Mouse (Mus musculus): ENCODE results near the gene Phkb. TPM values are rescaled to one million over a fixed set of nuclear protein-coding genes. Genes with fewer than 3 reads are reported as not detected.

Gene Phkb
- polyA plus RNA-seq, 1 experiment from 2014 or later, result 26.0 TPM

- H3K27ac ChIP-seq (ENCODE audit: low read length), result no peak overlapping the region
- H3K27me3 ChIP-seq (replicated peaks; ENCODE audit: control insufficient read depth, insufficient read depth, low read length), result no peaks in the 10 kb centered on the region
- ATAC-seq, result no peak
- H3K4me2 ChIP-seq (ENCODE audit: low read length), result no peak overlapping the region
- no peak overlapping the region for H3K4me3 ChIP-seq (replicated peaks; ENCODE audit: low read length)
- no peak overlapping the region for H3K9ac ChIP-seq (replicated peaks; ENCODE audit: low read depth, low read length)
- no peaks in the 10 kb centered on the region for H3K9me3 ChIP-seq (ENCODE audit: control insufficient read depth, low read length)
- H3K36me3 ChIP-seq (ENCODE audit: control insufficient read depth, insufficient read depth), result no peaks in the 10 kb centered on the region
- H3K4me1 ChIP-seq (replicated peaks; ENCODE audit: control insufficient read depth, insufficient read depth, low read length), result no peaks in the 10 kb centered on the region
- WGBS, result 100% methylated on average over 1 of the region's 1 CpGs
Observed at GRCm38 (mm10) chr8:85993661-85994060, 152.9 kb downstream of the Phkb start.

- no peak overlapping the region for H3K4me2 ChIP-seq (ENCODE audit: low read length)
- H3K36me3 ChIP-seq (ENCODE audit: control insufficient read depth, insufficient read depth), result no peaks in the 10 kb centered on the region
- no peak overlapping the region for H3K4me3 ChIP-seq (replicated peaks; ENCODE audit: low read length)
- H3K9me3 ChIP-seq (ENCODE audit: control insufficient read depth, low read length), result no peaks in the 10 kb centered on the region
- H3K27ac ChIP-seq (ENCODE audit: low read length), result no peak overlapping the region
- no peak overlapping the region for H3K9ac ChIP-seq (replicated peaks; ENCODE audit: low read depth, low read length)
- no peaks in the 10 kb centered on the region for H3K27me3 ChIP-seq (replicated peaks; ENCODE audit: control insufficient read depth, insufficient read depth, low read length)
- 22% methylated on average over 1 of the region's 1 CpGs for WGBS
- ATAC-seq, result no peak
- H3K4me1 ChIP-seq (replicated peaks; ENCODE audit: control insufficient read depth, insufficient read depth, low read length), result no peaks in the 10 kb centered on the region
Observed at GRCm38 (mm10) chr8:85995971-85996370, 155.2 kb downstream of the Phkb start.

DNA sequence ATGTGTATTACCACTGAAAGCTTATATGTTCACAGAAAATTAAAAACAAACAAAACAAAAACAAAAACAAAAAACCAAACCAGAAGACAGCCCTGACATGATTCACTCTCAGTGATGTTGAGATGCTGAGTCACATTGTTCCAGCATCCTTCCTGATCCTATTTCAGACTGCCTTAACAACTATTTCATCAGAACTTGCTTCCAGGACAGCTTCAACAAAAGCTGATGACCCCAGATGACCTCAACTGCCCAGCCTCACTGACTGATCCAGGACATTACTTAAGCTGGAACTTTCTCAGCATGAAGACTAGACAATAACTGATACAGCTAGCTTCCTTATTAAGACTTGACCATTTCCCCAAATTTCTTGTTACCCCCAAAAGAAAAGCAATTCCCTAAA is 165.7 kb downstream of the Phkb start:
- Histone ChIP-seq H3K36me3 (ENCODE audit: control insufficient read depth, insufficient read depth) (no peaks in the 10 kb centered on the region), H3K4me3 (replicated peaks; ENCODE audit: low read length) (no peak overlapping the region), H3K9me3 (ENCODE audit: control insufficient read depth, low read length) (peaks cover 2% of the 10 kb centered on the region; the same call in 1 of the 2 replicates), H3K27me3 (replicated peaks; ENCODE audit: control insufficient read depth, insufficient read depth, low read length) (no peaks in the 10 kb centered on the region), H3K4me1 (replicated peaks; ENCODE audit: control insufficient read depth, insufficient read depth, low read length) (no peaks in the 10 kb centered on the region), H3K9ac (replicated peaks; ENCODE audit: low read depth, low read length) (no peak overlapping the region), H3K27ac (ENCODE audit: low read length) (no peak overlapping the region), H3K4me2 (ENCODE audit: low read length) (no peak overlapping the region)
- no peak for ATAC-seq

- Histone ChIP-seq H3K27ac (ENCODE audit: low read length) (no peak overlapping the region), H3K4me3 (replicated peaks; ENCODE audit: low read length) (no peak overlapping the region), H3K27me3 (replicated peaks; ENCODE audit: control insufficient read depth, insufficient read depth, low read length) (no peaks in the 10 kb centered on the region), H3K36me3 (ENCODE audit: control insufficient read depth, insufficient read depth) (no peaks in the 10 kb centered on the region), H3K4me2 (ENCODE audit: low read length) (no peak overlapping the region), H3K9ac (replicated peaks; ENCODE audit: low read depth, low read length) (no peak overlapping the region), H3K9me3 (ENCODE audit: control insufficient read depth, low read length) (no peaks in the 10 kb centered on the region), H3K4me1 (replicated peaks; ENCODE audit: control insufficient read depth, insufficient read depth, low read length) (no peaks in the 10 kb centered on the region)
- WGBS, result 81% methylated on average over 2 of the region's 2 CpGs
- ATAC-seq, result no peak
Observed at GRCm38 (mm10) chr8:86016806-86017205, 176.0 kb downstream of the Phkb start.

- peak; percentile 67 for ATAC-seq
- Histone ChIP-seq H3K9ac (replicated peaks; ENCODE audit: low read depth, low read length) (no peak overlapping the region), H3K27ac (ENCODE audit: low read length) (peak overlapping the region; percentile 76), H3K4me1 (replicated peaks; ENCODE audit: control insufficient read depth, insufficient read depth, low read length) (no peaks in the 10 kb centered on the region), H3K27me3 (replicated peaks; ENCODE audit: control insufficient read depth, insufficient read depth, low read length) (no peaks in the 10 kb centered on the region), H3K4me3 (replicated peaks; ENCODE audit: low read length) (no peak overlapping the region), H3K36me3 (ENCODE audit: control insufficient read depth, insufficient read depth) (no peaks in the 10 kb centered on the region; the same call in 1 of the 2 replicates), H3K9me3 (ENCODE audit: control insufficient read depth, low read length) (no peaks in the 10 kb centered on the region), H3K4me2 (ENCODE audit: low read length) (no peak overlapping the region)
- WGBS, result 62% methylated on average over 6 of the region's 6 CpGs
Observed at GRCm38 (mm10) chr8:86028646-86029312, 188.0 kb downstream of the Phkb start.

DNA sequence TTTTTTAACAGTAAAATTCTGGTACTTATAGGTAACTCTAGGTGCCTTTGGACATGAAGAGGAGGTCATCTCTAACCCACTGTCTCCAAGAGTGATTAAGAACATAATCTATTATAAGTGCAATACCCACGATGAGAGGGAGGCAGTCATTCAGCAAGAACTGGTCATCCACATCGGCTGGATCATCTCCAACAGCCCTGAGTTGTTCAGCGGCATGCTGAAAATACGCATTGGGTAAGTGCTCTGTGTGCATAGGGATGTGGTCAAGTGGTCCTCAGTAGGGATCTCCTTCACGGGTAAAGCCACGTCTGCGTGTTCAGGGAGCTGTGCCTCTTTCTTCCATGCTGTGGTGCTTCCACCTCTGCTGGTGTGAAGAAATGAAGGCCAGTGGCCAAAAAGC is 188.7 kb downstream of the Phkb start:
- no peaks in the 10 kb centered on the region for H3K9me3 ChIP-seq (ENCODE audit: control insufficient read depth, low read length)
- no peaks in the 10 kb centered on the region; the same call in 1 of the 2 replicates for H3K36me3 ChIP-seq (ENCODE audit: control insufficient read depth, insufficient read depth)
- 90% methylated on average over 7 of the region's 7 CpGs for WGBS
- H3K27ac ChIP-seq (ENCODE audit: low read length), result no peak overlapping the region
- no peak overlapping the region for H3K9ac ChIP-seq (replicated peaks; ENCODE audit: low read depth, low read length)
- ATAC-seq, result no peak
- no peaks in the 10 kb centered on the region for H3K4me1 ChIP-seq (replicated peaks; ENCODE audit: control insufficient read depth, insufficient read depth, low read length)
- H3K4me3 ChIP-seq (replicated peaks; ENCODE audit: low read length), result no peak overlapping the region
- no peak overlapping the region for H3K4me2 ChIP-seq (ENCODE audit: low read length)
- H3K27me3 ChIP-seq (replicated peaks; ENCODE audit: control insufficient read depth, insufficient read depth, low read length), result no peaks in the 10 kb centered on the region

GRCm38 (mm10) chr8:86034662-86035365 is 194.1 kb downstream of the Phkb start:
- WGBS, result 88% methylated on average over 6 of the region's 6 CpGs
- H3K27ac ChIP-seq (ENCODE audit: low read length), result no peak overlapping the region

DNA sequence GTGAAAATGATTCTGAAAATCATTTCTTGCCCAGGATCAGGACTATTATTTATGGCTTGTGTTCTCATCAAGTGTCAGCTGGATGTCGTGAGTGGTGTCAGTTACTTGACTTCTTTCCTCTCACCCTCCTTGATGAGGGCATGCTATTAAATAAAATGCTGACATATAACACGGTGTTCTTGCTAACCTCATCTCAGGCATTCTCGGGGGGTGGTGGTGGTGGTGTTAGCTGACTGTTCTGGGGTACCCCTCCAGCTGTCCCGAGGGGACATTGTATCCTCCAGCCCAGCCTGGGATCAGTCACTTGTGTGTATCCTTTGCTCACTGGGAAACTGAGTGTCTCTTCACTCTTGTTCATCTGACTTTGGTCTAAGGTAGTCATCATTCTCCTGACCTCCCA is 194.6 kb downstream of the Phkb start:
- Histone ChIP-seq H3K36me3 (ENCODE audit: control insufficient read depth, insufficient read depth) (no peaks in the 10 kb centered on the region), H3K4me2 (ENCODE audit: low read length) (no peak overlapping the region), H3K9me3 (ENCODE audit: control insufficient read depth, low read length) (no peaks in the 10 kb centered on the region), H3K9ac (replicated peaks; ENCODE audit: low read depth, low read length) (no peak overlapping the region), H3K27ac (ENCODE audit: low read length) (no peak overlapping the region), H3K4me3 (replicated peaks; ENCODE audit: low read length) (no peak overlapping the region), H3K27me3 (replicated peaks; ENCODE audit: control insufficient read depth, insufficient read depth, low read length) (no peaks in the 10 kb centered on the region), H3K4me1 (replicated peaks; ENCODE audit: control insufficient read depth, insufficient read depth, low read length) (no peaks in the 10 kb centered on the region)
- 91% methylated on average over 4 of the region's 4 CpGs for WGBS
- ATAC-seq, result no peak

More at GRCm38 (mm10) chr8:86034662-86035365, 194.1 kb downstream of the Phkb start:
- Histone ChIP-seq H3K4me1 (replicated peaks; ENCODE audit: control insufficient read depth, insufficient read depth, low read length) (no peaks in the 10 kb centered on the region), H3K4me2 (ENCODE audit: low read length) (no peak overlapping the region), H3K36me3 (ENCODE audit: control insufficient read depth, insufficient read depth) (no peaks in the 10 kb centered on the region), H3K9ac (replicated peaks; ENCODE audit: low read depth, low read length) (no peak overlapping the region), H3K27me3 (replicated peaks; ENCODE audit: control insufficient read depth, insufficient read depth, low read length) (no peaks in the 10 kb centered on the region), H3K4me3 (replicated peaks; ENCODE audit: low read length) (no peak overlapping the region), H3K9me3 (ENCODE audit: control insufficient read depth, low read length) (no peaks in the 10 kb centered on the region)
- no peak for ATAC-seq

- no peak for ATAC-seq
- H3K27me3 ChIP-seq (replicated peaks; ENCODE audit: control insufficient read depth, insufficient read depth, low read length), result no peaks in the 10 kb centered on the region
- no peaks in the 10 kb centered on the region for H3K9me3 ChIP-seq (ENCODE audit: control insufficient read depth, low read length)
- H3K4me2 ChIP-seq (ENCODE audit: low read length), result no peak overlapping the region
- no peak overlapping the region for H3K4me3 ChIP-seq (replicated peaks; ENCODE audit: low read length)
- H3K4me1 ChIP-seq (replicated peaks; ENCODE audit: control insufficient read depth, insufficient read depth, low read length), result peaks cover 2% of the 10 kb centered on the region; the same call in 1 of the 2 replicates
- 89% methylated on average over 3 of the region's 3 CpGs for WGBS
- H3K9ac ChIP-seq (replicated peaks; ENCODE audit: low read depth, low read length), result no peak overlapping the region
- H3K27ac ChIP-seq (ENCODE audit: low read length), result no peak overlapping the region
- H3K36me3 ChIP-seq (ENCODE audit: control insufficient read depth, insufficient read depth), result no peaks in the 10 kb centered on the region
Observed at GRCm38 (mm10) chr8:86038462-86038861, 197.7 kb downstream of the Phkb start.

Data from forebrain, embryonic 16.5 days (tissue).